In genomic region chr14:118816503-118816902, GRCm38 (mm10) we compare ENCODE assay signal across 8 mouse cellular contexts. TPM values are rescaled to one million over a fixed set of nuclear protein-coding genes. Genes with fewer than 3 reads are reported as not detected.
DNase-seq lines count a peak whose midpoint lies in the region; ATAC-seq and TF ChIP-seq lines count a peak whose summit lies in the region.

No protein-coding gene starts in this region.

- H3K9ac ChIP-seq in midbrain, embryonic 14.5 days (replicated peaks; ENCODE audit: low read length): no peak overlapping the region
- H3K9ac ChIP-seq in midbrain, embryonic 13.5 days (replicated peaks): no peak overlapping the region
- H3K9ac ChIP-seq in kidney, postnatal 0 days (ENCODE audit: low read depth, low read length): no peak overlapping the region
- H3K9ac ChIP-seq in lung, embryonic 14.5 days: no peak overlapping the region
- H3K9ac ChIP-seq in stomach, postnatal 0 days (ENCODE audit: low read length): no peak overlapping the region

- H3K27me3 ChIP-seq in midbrain, embryonic 14.5 days (ENCODE audit: control insufficient read depth, insufficient read depth, low read length): no peaks in the 10 kb centered on the region
- H3K27me3 ChIP-seq in midbrain, embryonic 13.5 days: peaks cover 9% of the 10 kb centered on the region
- no peaks in the 10 kb centered on the region for H3K27me3 ChIP-seq in kidney, postnatal 0 days (ENCODE audit: insufficient read depth, low read length)
- no peaks in the 10 kb centered on the region for H3K27me3 ChIP-seq in lung, embryonic 14.5 days (ENCODE audit: insufficient read depth, low read length)
- H3K27me3 ChIP-seq in stomach, postnatal 0 days (ENCODE audit: control insufficient read depth, insufficient read depth, low read length): no peaks in the 10 kb centered on the region

- H3K4me2 ChIP-seq in midbrain, embryonic 14.5 days (ENCODE audit: low read length): no peak overlapping the region
- H3K4me2 ChIP-seq in midbrain, embryonic 13.5 days (replicated peaks): no peak overlapping the region
- H3K4me2 ChIP-seq in kidney, postnatal 0 days (ENCODE audit: low read length): no peak overlapping the region
- no peak overlapping the region for H3K4me2 ChIP-seq in lung, embryonic 14.5 days
- H3K4me2 ChIP-seq in stomach, postnatal 0 days (replicated peaks; ENCODE audit: low read depth): 0 out of 2 replicates have a peak overlapping the region, but pooled peaks have one; percentile 5

- peak; percentile 87 for TF ChIP-seq CTCF in kidney, postnatal 0 days (IDR thresholded peaks at IDR 0.05; ENCODE audit: low read depth)
- TF ChIP-seq CTCF in lung, embryonic 14.5 days (IDR thresholded peaks at IDR 0.05; ENCODE audit: low read depth): peak; percentile 80
- peak; percentile 86 for TF ChIP-seq CTCF in stomach, postnatal 0 days (IDR thresholded peaks at IDR 0.05; ENCODE audit: low read depth)

- H3K9me3 ChIP-seq in midbrain, embryonic 14.5 days (ENCODE audit: control insufficient read depth, low read length): no peaks in the 10 kb centered on the region
- H3K9me3 ChIP-seq in midbrain, embryonic 13.5 days: peaks cover 7% of the 10 kb centered on the region
- no peaks in the 10 kb centered on the region for H3K9me3 ChIP-seq in kidney, postnatal 0 days (replicated peaks; ENCODE audit: low read length)
- H3K9me3 ChIP-seq in lung, embryonic 14.5 days (ENCODE audit: low read depth, low read length): no peaks in the 10 kb centered on the region
- no peaks in the 10 kb centered on the region for H3K9me3 ChIP-seq in stomach, postnatal 0 days (ENCODE audit: control insufficient read depth, low read length)

- no peaks in the 10 kb centered on the region for H3K4me1 ChIP-seq in midbrain, embryonic 14.5 days (ENCODE audit: control insufficient read depth, insufficient read depth, low read length)
- no peaks in the 10 kb centered on the region for H3K4me1 ChIP-seq in midbrain, embryonic 13.5 days (replicated peaks)
- no peaks in the 10 kb centered on the region for H3K4me1 ChIP-seq in kidney, postnatal 0 days (replicated peaks; ENCODE audit: insufficient read depth, low read length)
- H3K4me1 ChIP-seq in lung, embryonic 14.5 days (ENCODE audit: insufficient read depth): no peaks in the 10 kb centered on the region; the same call in 1 of the 2 replicates
- H3K4me1 ChIP-seq in stomach, postnatal 0 days (replicated peaks; ENCODE audit: control insufficient read depth, insufficient read depth): 0 out of 2 replicates have a peak, but pooled peaks cover 2% of the 10 kb centered on the region

- TF ChIP-seq EP300 in stomach, postnatal 0 days (optimal IDR thresholded peaks at IDR 0.05): no peak

- no peaks in the 10 kb centered on the region for H3K36me3 ChIP-seq in midbrain, embryonic 14.5 days (ENCODE audit: control insufficient read depth, insufficient read depth, low read length)
- no peaks in the 10 kb centered on the region for H3K36me3 ChIP-seq in midbrain, embryonic 13.5 days
- H3K36me3 ChIP-seq in kidney, postnatal 0 days (ENCODE audit: insufficient read depth, low read length): no peaks in the 10 kb centered on the region
- H3K36me3 ChIP-seq in lung, embryonic 14.5 days (ENCODE audit: insufficient read depth): no peaks in the 10 kb centered on the region
- no peaks in the 10 kb centered on the region for H3K36me3 ChIP-seq in stomach, postnatal 0 days (ENCODE audit: control insufficient read depth, insufficient read depth, low read length)

- peak; percentile 9 to 38 for DNase-seq in cerebellum, adult 18-20 months
- no peak for DNase-seq in cerebellum, adult 9-11 months
- DNase-seq in midbrain, embryonic 14.5 days: peak; percentile 85
- DNase-seq in embryo, embryonic 10 days (ENCODE audit: low spot score): peak; percentile 67
- peak; percentile 53 for DNase-seq in kidney, postnatal 0 days (ENCODE audit: low spot score)
- peak; percentile 87 for DNase-seq in lung, embryonic 14.5 days
- peak; percentile 57 for DNase-seq in stomach, postnatal 0 days (ENCODE audit: low spot score)

- ATAC-seq in midbrain, embryonic 14.5 days (ENCODE audit: low FRiP score, low TSS enrichment): no peak
- no peak for ATAC-seq in midbrain, embryonic 13.5 days
- 0 out of 2 replicates have a peak, but pooled peaks have one; percentile 34 for ATAC-seq in kidney, postnatal 0 days (replicated peaks; ENCODE audit: low FRiP score, low read depth)
- ATAC-seq in lung, embryonic 14.5 days (ENCODE audit: insufficient read depth): no peak
- no peak for ATAC-seq in stomach, postnatal 0 days (ENCODE audit: low FRiP score, low TSS enrichment)

- no peak overlapping the region for H3K27ac ChIP-seq in midbrain, embryonic 14.5 days (replicated peaks; ENCODE audit: low read depth, low read length)
- no peak overlapping the region for H3K27ac ChIP-seq in midbrain, embryonic 13.5 days
- no peak overlapping the region for H3K27ac ChIP-seq in kidney, postnatal 0 days
- no peak overlapping the region for H3K27ac ChIP-seq in lung, embryonic 14.5 days (ENCODE audit: low read depth)
- H3K27ac ChIP-seq in stomach, postnatal 0 days (replicated peaks): no peak overlapping the region

- 22% methylated on average over 4 of the region's 4 CpGs for WGBS in midbrain, embryonic 14.5 days
- WGBS in midbrain, embryonic 13.5 days: 22% methylated on average over 4 of the region's 4 CpGs
- 17% methylated on average over 4 of the region's 4 CpGs for WGBS in kidney, postnatal 0 days
- WGBS in lung, embryonic 14.5 days: 20% methylated on average over 4 of the region's 4 CpGs
- 30% methylated on average over 4 of the region's 4 CpGs for WGBS in stomach, postnatal 0 days

- H3K4me3 ChIP-seq in midbrain, embryonic 14.5 days (replicated peaks; ENCODE audit: low read depth, low read length): no peak overlapping the region
- H3K4me3 ChIP-seq in midbrain, embryonic 13.5 days (replicated peaks): no peak overlapping the region
- no peak overlapping the region for H3K4me3 ChIP-seq in kidney, postnatal 0 days (replicated peaks; ENCODE audit: low read depth, low read length)
- H3K4me3 ChIP-seq in lung, embryonic 14.5 days (ENCODE audit: low read depth, low read length): no peak overlapping the region
- H3K4me3 ChIP-seq in stomach, postnatal 0 days (ENCODE audit: low read depth, low read length): no peak overlapping the region

RNA-seq across cellular contexts. Expression of gene Cldn10, which starts 28.8 kb away (rescaled TPM):
- polyA plus RNA-seq in midbrain, embryonic 14.5 days (2014; fragmentation: Nextera tagmentation; extraction: Ambion mirVana): 1.3 and 1.5 TPM in 2 replicates
- 0.99 and 1.0 TPM in 2 replicates for polyA plus RNA-seq in midbrain, embryonic 13.5 days (2015; fragmentation: Nextera tagmentation; extraction: Ambion mirVana)
- polyA plus RNA-seq in kidney, postnatal 0 days (2015; fragmentation: Nextera tagmentation; extraction: Ambion mirVana): 199 and 211 TPM in 2 replicates
- polyA plus RNA-seq in lung, embryonic 14.5 days (2014; fragmentation: Nextera tagmentation; extraction: Ambion mirVana): 46.3 and 51.2 TPM in 2 replicates
- polyA plus RNA-seq in stomach, postnatal 0 days (2015; fragmentation: Nextera tagmentation; extraction: Ambion mirVana): 8.2 and 8.4 TPM in 2 replicates
